Mouse (Mus musculus): ENCODE data around the gene Fam193b. TPM values are rescaled to one million over a fixed set of nuclear protein-coding genes. Genes with fewer than 3 reads are reported as not detected.

The Fam193b gene
- 16.8 and 19.5 TPM in 2 replicates for polyA plus RNA-seq (2014; fragmentation: Nextera tagmentation; extraction: Ambion mirVana)

GRCm38 (mm10) chr13:55571027-55571751 is at the start of gene Fam193b:
TSS of gene Fam193b (minus strand) at chr13:55571120.
- Histone ChIP-seq H3K4me1 (ENCODE audit: control insufficient read depth in 2 of 2, insufficient read depth in 2 of 2, low read length in 2 of 2) (peaks cover 10 to 16% of the 10 kb centered on the region in 2 experiments; a peak in 3 of 4 replicates), H3K27ac (replicated peaks in 1 of 2; ENCODE audit: control insufficient read depth in 1 of 2, insufficient read depth in 1 of 2, low read depth in 2 of 2, low read length in 2 of 2) (peak within 1 kb of the TSS; percentile 59 to 83)
- ATAC-seq (ENCODE audit: insufficient number of reproducible peaks, insufficient read depth, low FRiP score, low read depth): peak; percentile 87

GRCm38 (mm10) chr13:55620275-55620674 is 49.4 kb upstream of the Fam193b start:
- WGBS: 78% methylated on average over 2 of the region's 2 CpGs
- no peak overlapping the region for H3K27ac ChIP-seq (replicated peaks in 1 of 2; ENCODE audit: control insufficient read depth in 1 of 2, insufficient read depth in 1 of 2, low read depth in 2 of 2, low read length in 2 of 2)
- ATAC-seq (ENCODE audit: insufficient number of reproducible peaks, insufficient read depth, low FRiP score, low read depth): no peak
- no peaks in the 10 kb centered on the region for H3K9me3 ChIP-seq (ENCODE audit: control insufficient read depth, low read length)
- H3K27me3 ChIP-seq (ENCODE audit: control insufficient read depth, insufficient read depth, low read length): no peaks in the 10 kb centered on the region
- H3K36me3 ChIP-seq (ENCODE audit: control insufficient read depth, insufficient read depth, low read length): peaks cover 7% of the 10 kb centered on the region
- no peak overlapping the region for H3K4me3 ChIP-seq (ENCODE audit: control insufficient read depth in 1 of 2, insufficient read depth in 1 of 2, low read depth in 1 of 2, low read length in 2 of 2)
- H3K9ac ChIP-seq (ENCODE audit: low read length): no peak overlapping the region
- no peak overlapping the region for H3K4me2 ChIP-seq (ENCODE audit: low read length)
- H3K4me1 ChIP-seq (ENCODE audit: control insufficient read depth in 2 of 2, insufficient read depth in 2 of 2, low read length in 2 of 2): peaks cover 3 to 13% of the 10 kb centered on the region in 2 experiments; a peak in 3 of 4 replicates

More at GRCm38 (mm10) chr13:55571027-55571751, at the start of gene Fam193b:
- WGBS: 2% methylated on average over 40 of the region's 47 CpGs
- Histone ChIP-seq H3K4me3 (ENCODE audit: control insufficient read depth in 1 of 2, insufficient read depth in 1 of 2, low read depth in 1 of 2, low read length in 2 of 2) (peak within 1 kb of the TSS; percentile 83 to 87), H3K36me3 (ENCODE audit: control insufficient read depth, insufficient read depth, low read length) (peaks cover 20% of the 10 kb centered on the region), H3K9ac (ENCODE audit: low read length) (peak within 1 kb of the TSS; percentile 96), H3K27me3 (ENCODE audit: control insufficient read depth, insufficient read depth, low read length) (no peaks in the 10 kb centered on the region), H3K9me3 (ENCODE audit: control insufficient read depth, low read length) (no peaks in the 10 kb centered on the region), H3K4me2 (ENCODE audit: low read length) (peak within 1 kb of the TSS; percentile 88)

GRCm38 (mm10) chr13:55619328-55619727 is 48.4 kb upstream of the Fam193b start:
- 78% methylated on average over 4 of the region's 4 CpGs for WGBS

GRCm38 (mm10) chr13:55613471-55613870 is 42.6 kb upstream of the Fam193b start:
- no peak overlapping the region for H3K4me2 ChIP-seq (ENCODE audit: low read length)
- ATAC-seq (ENCODE audit: insufficient number of reproducible peaks, insufficient read depth, low FRiP score, low read depth): no peak
- 37% methylated on average over 5 of the region's 5 CpGs for WGBS
- H3K9me3 ChIP-seq (ENCODE audit: control insufficient read depth, low read length): no peaks in the 10 kb centered on the region
- no peak overlapping the region for H3K4me3 ChIP-seq (ENCODE audit: control insufficient read depth in 1 of 2, insufficient read depth in 1 of 2, low read depth in 1 of 2, low read length in 2 of 2)
- H3K4me1 ChIP-seq (ENCODE audit: control insufficient read depth in 2 of 2, insufficient read depth in 2 of 2, low read length in 2 of 2): no peaks in the 10 kb centered on the region
- no peak overlapping the region for H3K27ac ChIP-seq (replicated peaks in 1 of 2; ENCODE audit: control insufficient read depth in 1 of 2, insufficient read depth in 1 of 2, low read depth in 2 of 2, low read length in 2 of 2)
- H3K9ac ChIP-seq (ENCODE audit: low read length): no peak overlapping the region
- peaks cover 19% of the 10 kb centered on the region for H3K36me3 ChIP-seq (ENCODE audit: control insufficient read depth, insufficient read depth, low read length)
- no peaks in the 10 kb centered on the region for H3K27me3 ChIP-seq (ENCODE audit: control insufficient read depth, insufficient read depth, low read length)

More at GRCm38 (mm10) chr13:55619328-55619727, 48.4 kb upstream of the Fam193b start:
- Histone ChIP-seq H3K4me2 (ENCODE audit: low read length) (no peak overlapping the region), H3K27ac (replicated peaks in 1 of 2; ENCODE audit: control insufficient read depth in 1 of 2, insufficient read depth in 1 of 2, low read depth in 2 of 2, low read length in 2 of 2) (no peak overlapping the region), H3K4me3 (ENCODE audit: control insufficient read depth in 1 of 2, insufficient read depth in 1 of 2, low read depth in 1 of 2, low read length in 2 of 2) (no peak overlapping the region), H3K4me1 (ENCODE audit: control insufficient read depth in 2 of 2, insufficient read depth in 2 of 2, low read length in 2 of 2) (peaks cover 3 to 9% of the 10 kb centered on the region in 2 experiments; a peak in 3 of 4 replicates), H3K9ac (ENCODE audit: low read length) (no peak overlapping the region), H3K27me3 (ENCODE audit: control insufficient read depth, insufficient read depth, low read length) (no peaks in the 10 kb centered on the region), H3K36me3 (ENCODE audit: control insufficient read depth, insufficient read depth, low read length) (no peaks in the 10 kb centered on the region), H3K9me3 (ENCODE audit: control insufficient read depth, low read length) (no peaks in the 10 kb centered on the region)
- no peak for ATAC-seq (ENCODE audit: insufficient number of reproducible peaks, insufficient read depth, low FRiP score, low read depth)

- Histone ChIP-seq H3K9me3 (ENCODE audit: control insufficient read depth, low read length) (no peaks in the 10 kb centered on the region), H3K27ac (replicated peaks in 1 of 2; ENCODE audit: control insufficient read depth in 1 of 2, insufficient read depth in 1 of 2, low read depth in 2 of 2, low read length in 2 of 2) (no peak overlapping the region), H3K9ac (ENCODE audit: low read length) (no peak overlapping the region), H3K4me3 (ENCODE audit: control insufficient read depth in 1 of 2, insufficient read depth in 1 of 2, low read depth in 1 of 2, low read length in 2 of 2) (no peak overlapping the region), H3K4me1 (ENCODE audit: control insufficient read depth in 2 of 2, insufficient read depth in 2 of 2, low read length in 2 of 2) (no peaks in the 10 kb centered on the region), H3K36me3 (ENCODE audit: control insufficient read depth, insufficient read depth, low read length) (peaks cover 33% of the 10 kb centered on the region), H3K4me2 (ENCODE audit: low read length) (no peak overlapping the region), H3K27me3 (ENCODE audit: control insufficient read depth, insufficient read depth, low read length) (no peaks in the 10 kb centered on the region)
- ATAC-seq (ENCODE audit: insufficient number of reproducible peaks, insufficient read depth, low FRiP score, low read depth): no peak
- WGBS: 84% methylated on average over 7 of the region's 7 CpGs
Measured at GRCm38 (mm10) chr13:55611996-55612395, 41.1 kb upstream of the Fam193b start.

- ATAC-seq (ENCODE audit: insufficient number of reproducible peaks, insufficient read depth, low FRiP score, low read depth): no peak
- WGBS: 96% methylated on average over 2 of the region's 2 CpGs
- Histone ChIP-seq H3K4me2 (ENCODE audit: low read length) (no peak overlapping the region), H3K9me3 (ENCODE audit: control insufficient read depth, low read length) (no peaks in the 10 kb centered on the region), H3K36me3 (ENCODE audit: control insufficient read depth, insufficient read depth, low read length) (peaks cover 55% of the 10 kb centered on the region), H3K4me1 (ENCODE audit: control insufficient read depth in 2 of 2, insufficient read depth in 2 of 2, low read length in 2 of 2) (no peaks in the 10 kb centered on the region), H3K27me3 (ENCODE audit: control insufficient read depth, insufficient read depth, low read length) (no peaks in the 10 kb centered on the region), H3K4me3 (ENCODE audit: control insufficient read depth in 1 of 2, insufficient read depth in 1 of 2, low read depth in 1 of 2, low read length in 2 of 2) (no peak overlapping the region), H3K9ac (ENCODE audit: low read length) (no peak overlapping the region), H3K27ac (replicated peaks in 1 of 2; ENCODE audit: control insufficient read depth in 1 of 2, insufficient read depth in 1 of 2, low read depth in 2 of 2, low read length in 2 of 2) (no peak overlapping the region)
Measured at GRCm38 (mm10) chr13:55607624-55608006, 36.7 kb upstream of the Fam193b start.

- Histone ChIP-seq H3K36me3 (ENCODE audit: control insufficient read depth, insufficient read depth, low read length) (peaks cover 60% of the 10 kb centered on the region), H3K9ac (ENCODE audit: low read length) (no peak overlapping the region), H3K4me1 (ENCODE audit: control insufficient read depth in 2 of 2, insufficient read depth in 2 of 2, low read length in 2 of 2) (no peaks in the 10 kb centered on the region), H3K27me3 (ENCODE audit: control insufficient read depth, insufficient read depth, low read length) (no peaks in the 10 kb centered on the region), H3K4me2 (ENCODE audit: low read length) (no peak overlapping the region), H3K9me3 (ENCODE audit: control insufficient read depth, low read length) (no peaks in the 10 kb centered on the region), H3K4me3 (ENCODE audit: control insufficient read depth in 1 of 2, insufficient read depth in 1 of 2, low read depth in 1 of 2, low read length in 2 of 2) (no peak overlapping the region), H3K27ac (replicated peaks in 1 of 2; ENCODE audit: control insufficient read depth in 1 of 2, insufficient read depth in 1 of 2, low read depth in 2 of 2, low read length in 2 of 2) (no peak overlapping the region)
- 76% methylated on average over 10 of the region's 10 CpGs for WGBS
- no peak; the same call in 1 of the 2 replicates for ATAC-seq (ENCODE audit: insufficient number of reproducible peaks, insufficient read depth, low FRiP score, low read depth)
Measured at GRCm38 (mm10) chr13:55606899-55607623, 36.1 kb upstream of the Fam193b start.

All from heart, embryonic 14.5 days (tissue).